Mouse (Mus musculus) left cerebral cortex, postnatal 14 days (tissue): ENCODE data around the gene Sertad3. TPM values are rescaled to one million over a fixed set of nuclear protein-coding genes. Genes with fewer than 3 reads are reported as not detected.
A peak's percentile ranks its signal among the peaks of the same experiment; 100 is the strongest.

ENCODE experiments used
- DNase-seq, 2 experiments: peaks; one replicate each; pipeline ENCODE4 v3.0.0; 2021 to 2022; ENCODE audit warnings: low spot score in 2 of 2, mixed read lengths in 1 of 2
- intact Hi-C: fragments of 180-260 bp; cut with DNase I; formaldehyde crosslinking; loops from one replicate; pipeline ENCODE4 v1.15.1; 2025
- total RNA-seq, 2 experiments: library from RNA; stranded (reverse); gene quantifications; 2 replicates each; pipeline ENCODE4 v1.2.3; 2021

The Sertad3 gene
- total RNA-seq, 2 experiments from 2014 or later = 3.0 to 3.1 TPM

DNA sequence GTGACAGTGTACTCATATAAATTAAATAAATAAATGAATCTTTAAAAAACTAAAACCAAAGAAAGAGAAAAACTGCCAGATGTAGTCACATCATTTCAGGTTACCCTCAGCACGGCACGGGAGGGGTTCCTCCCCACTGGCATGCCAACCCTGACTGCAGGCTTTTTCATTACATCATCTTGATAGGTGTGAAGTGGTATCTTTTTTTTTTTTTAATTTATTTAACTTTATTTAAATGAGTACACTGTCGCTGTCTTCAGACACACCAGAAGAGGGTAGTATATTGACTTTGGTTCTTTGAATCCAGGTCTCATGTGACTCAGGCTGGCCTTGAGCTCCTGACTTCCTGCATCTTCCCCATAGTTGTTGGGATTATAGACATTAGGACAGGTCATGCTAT is 18.3 kb upstream of the Sertad3 start:
- intact Hi-C loops = no loop called here
- DNase-seq = no peak

DNA sequence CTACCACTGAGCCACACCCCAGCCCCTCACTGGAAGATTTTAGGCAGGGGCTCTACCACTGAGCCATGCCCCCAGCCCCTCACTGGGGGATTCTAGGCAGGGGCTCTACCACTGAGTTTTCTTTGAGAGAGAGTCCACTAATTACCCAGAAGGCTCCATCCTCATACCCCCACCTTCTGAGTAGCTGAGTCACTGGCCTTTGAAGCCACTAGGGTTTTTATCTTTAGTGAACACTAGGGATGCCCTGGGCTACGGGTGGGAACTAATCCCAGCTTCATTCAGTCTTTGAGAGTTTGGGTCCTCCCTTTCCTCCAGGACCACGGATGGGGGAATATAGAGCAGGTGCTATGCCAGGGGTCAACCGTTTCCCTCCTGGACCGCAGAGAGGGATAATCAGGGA is 15.0 kb upstream of the Sertad3 start:
- intact Hi-C loops = no loop called here
- no peak for DNase-seq

DNA sequence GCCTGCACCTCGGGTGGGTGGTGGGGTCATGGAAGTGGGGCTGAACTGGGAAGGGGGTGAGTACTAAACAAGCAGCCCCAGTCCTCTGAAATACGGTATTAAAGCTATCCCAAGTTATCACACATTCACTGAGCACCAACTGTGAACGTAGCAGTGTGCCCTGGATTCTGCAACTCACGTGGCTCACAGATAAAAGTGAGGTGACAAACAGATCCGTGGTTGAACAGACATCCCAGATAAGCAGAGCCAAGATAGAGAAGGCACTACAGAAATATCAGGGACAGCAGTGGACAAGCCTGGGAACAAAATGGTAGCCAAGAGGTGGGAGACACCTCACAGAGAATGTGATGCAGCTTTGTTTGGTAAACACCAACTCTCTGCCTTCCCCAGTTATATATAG is 13.9 kb upstream of the Sertad3 start:
- intact Hi-C loops = no loop called here
- no peak for DNase-seq

DNA sequence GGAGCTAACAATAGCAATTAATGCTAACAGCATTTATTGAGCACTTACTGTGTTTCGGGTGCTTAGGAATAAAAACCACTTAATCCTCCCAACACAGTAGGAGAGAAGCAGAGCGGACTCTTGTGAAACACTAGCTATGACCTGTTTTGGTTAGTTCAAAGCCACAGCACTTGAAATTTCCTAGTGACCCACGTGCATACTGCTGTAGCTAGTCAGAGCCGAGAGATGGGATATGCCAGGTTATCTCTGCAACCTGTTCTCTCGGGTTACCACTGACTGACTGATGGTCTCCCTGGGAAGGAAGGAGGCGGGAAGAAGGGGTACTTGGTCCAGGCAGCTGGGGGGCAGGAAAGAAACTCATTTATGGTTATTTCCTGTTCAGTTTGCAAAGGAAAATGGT is 13.1 kb upstream of the Sertad3 start:
- intact Hi-C loops = no loop called here
- no peak for DNase-seq

DNA sequence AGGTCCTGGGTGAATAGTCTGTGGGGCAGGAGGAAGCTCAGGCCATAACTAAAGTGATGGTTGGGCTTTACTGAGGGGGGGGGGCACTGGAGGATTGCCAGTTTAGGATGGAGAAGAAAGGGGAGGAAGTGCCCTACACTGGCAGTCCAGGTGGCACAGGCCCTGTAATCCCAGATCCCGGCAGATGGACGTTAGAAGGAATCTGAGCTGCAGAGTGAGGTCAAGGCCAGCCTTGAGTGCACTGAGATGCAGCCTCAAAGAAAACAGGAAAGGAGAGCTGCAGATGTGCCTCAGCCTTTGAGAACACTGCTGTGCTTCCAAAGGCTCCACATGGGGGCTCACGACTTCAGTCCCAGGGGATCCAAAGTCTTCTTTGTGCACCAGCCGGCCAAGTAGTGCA is 5.9 kb upstream of the Sertad3 start:
- DNase-seq = no peak
- intact Hi-C loops = no loop called here

DNA sequence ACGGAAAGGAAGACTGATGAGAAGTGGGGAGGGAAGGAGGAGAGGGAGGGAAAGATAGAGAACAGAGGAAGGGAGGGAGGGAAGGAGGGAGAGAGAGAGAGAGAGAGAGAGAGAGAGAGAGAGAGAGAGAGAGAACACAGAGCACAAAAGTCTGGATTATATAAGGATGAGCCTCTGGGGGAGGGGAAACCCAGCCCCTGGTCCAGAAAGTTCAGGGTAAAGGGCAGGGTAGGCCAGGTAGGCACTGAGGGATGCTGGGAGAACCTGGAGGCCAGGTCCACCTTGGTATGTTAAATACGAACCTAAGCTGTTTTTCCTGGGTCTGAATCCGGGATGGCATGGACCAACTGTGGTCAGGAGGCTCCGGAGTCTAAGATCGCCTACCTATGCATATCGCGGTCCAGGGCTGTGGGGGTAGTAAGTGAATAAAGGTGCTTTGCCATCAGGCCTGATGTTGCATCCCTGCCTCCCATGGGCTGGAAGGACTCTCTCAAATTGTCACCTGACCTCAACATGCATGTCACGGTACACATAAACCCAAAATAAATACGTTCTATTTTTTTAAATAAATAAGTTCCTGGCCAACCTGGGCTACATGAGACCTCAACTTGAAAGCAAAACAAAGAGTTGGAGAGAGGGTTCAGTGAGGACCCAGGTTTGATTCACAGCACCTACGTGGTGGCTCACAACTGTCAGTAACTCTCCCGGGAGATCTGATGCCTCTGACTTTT is 2.0 kb upstream of the Sertad3 start:
- DNase-seq = no peak
- intact Hi-C loops = loop anchor here (2.0 kb wide), 1 partner anchor 23 kb away; no protein-coding TSS in a partner anchor

DNA sequence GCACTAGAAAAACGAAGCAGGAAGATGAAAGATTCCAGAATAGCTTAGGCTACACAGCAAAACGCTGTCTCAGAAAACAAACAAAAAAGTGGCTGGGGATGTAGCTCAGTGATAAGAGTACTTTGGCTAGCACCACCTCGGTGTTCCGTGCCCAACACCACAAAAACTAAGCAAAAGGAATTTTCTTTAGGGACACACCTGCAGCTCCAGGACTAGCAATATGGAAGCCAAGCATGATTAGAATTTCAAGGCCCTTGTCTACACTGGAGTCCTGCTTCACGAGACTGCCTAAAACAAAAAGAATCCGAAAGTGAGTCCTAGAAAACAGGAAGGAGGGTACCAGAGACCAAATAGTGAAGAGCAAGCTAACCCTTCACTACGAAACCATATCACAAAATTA is 972 bp upstream of the Sertad3 start:
- intact Hi-C loops = loop anchor here (2.0 kb wide), 1 partner anchor 24 kb away; no protein-coding TSS in a partner anchor
- no peak for DNase-seq

DNA sequence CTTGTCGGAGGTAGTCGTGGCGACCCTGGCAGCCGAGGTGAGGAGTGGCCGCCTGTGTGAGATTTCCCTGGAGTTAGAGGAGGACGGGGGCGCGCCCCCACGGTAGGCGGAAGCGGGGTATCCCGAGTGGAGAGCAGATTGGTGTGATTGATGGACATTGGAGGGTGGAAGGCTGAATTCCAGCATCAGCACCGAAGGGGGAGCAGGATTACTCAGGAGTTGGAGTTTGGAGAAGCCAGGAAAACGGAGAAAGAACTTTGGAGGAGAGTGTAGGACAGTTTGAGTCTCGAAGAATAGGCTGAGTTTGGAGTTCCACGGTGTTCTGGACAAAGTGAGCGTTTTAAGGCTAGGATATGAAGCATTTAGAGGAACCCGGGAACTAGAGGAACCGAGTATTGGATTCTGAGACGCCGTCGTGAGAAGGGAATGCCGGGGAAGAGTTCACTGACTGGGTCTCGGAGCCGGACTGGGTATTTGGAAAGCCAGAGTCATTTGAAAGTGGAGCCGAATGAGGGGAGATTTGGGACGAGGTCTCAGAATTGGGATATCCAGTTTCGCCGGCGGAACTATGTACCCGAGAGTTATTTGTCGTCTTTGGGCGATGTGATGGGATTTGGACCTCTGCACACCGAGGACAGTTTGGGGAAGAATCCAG is 394 bp downstream of the Sertad3 start:
- peak in 1 of 2 experiments; percentile 8 for DNase-seq
- intact Hi-C loops = loop anchor here (2.0 kb wide), 1 partner anchor 25 kb away; no protein-coding TSS in a partner anchor

DNA sequence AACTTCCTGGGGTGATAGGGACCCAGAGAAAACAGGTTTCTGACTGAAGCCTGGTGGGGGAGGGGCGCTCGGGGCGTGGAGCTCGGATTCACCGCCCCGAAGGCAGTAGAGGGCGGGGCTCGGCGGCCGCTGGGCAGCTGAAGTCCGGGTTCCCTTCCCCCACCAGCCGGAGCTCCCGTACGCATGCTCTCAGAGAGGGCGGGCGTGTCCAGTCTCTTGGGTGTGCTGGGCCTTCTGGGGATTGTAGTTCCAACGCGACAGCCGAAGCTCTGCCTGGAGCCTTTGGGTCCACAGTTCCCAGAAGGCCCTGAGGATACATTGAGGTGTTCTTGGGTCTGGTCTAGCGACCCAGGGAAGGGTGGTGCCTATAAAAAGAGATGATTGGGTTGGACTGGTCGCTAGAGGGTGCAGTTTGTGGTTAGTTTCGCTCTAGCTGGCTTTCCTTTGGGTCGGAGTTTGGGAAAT is 954 bp downstream of the Sertad3 start:
- DNase-seq = peak; percentile 96 to 97
- intact Hi-C loops = no loop called here

DNA sequence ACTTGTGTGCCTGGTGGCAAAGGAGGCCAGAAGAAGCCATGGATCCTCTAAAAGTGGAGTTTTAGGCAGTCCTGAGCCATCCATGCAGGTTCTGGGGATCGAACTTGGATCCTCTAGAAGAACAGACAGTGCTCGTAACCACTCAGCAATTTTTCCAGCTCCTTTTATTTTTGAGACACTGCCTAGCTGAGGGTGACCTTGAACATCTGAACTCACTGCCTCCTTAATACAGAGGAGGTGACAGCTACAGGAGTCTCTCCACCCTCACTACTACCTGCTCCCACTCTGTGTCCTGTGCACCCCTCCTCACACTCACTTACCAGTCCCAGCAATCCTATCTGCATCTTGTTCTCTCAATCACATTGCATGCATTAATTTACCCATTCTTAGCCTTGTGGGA is 2.0 kb downstream of the Sertad3 start:
- intact Hi-C loops = no loop called here
- no peak for DNase-seq

DNA sequence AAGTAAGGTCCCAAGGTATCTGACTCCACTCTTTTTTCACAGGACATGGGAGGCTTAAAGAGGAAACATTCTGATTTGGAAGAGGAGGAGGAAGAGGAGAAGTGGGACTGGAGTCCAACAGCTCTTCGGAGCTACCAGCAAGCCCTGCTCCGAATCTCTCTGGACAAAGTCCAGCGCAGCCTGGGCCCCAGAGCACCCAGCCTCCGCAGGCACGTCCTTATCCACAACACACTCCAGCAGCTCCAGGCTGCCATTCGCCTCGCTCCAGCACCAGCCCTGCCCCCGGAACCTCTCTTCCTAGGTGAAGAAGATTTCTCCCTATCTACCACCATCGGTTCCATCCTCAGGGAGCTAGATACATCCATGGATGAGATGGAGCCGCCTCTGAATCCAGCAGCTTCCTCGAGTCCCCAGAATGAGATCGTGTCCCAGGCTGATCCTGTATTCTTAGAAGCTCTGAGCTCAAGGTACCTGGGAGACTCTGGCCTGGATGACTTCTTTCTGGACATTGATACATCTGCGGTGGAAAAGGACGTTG is 2.6 kb downstream of the Sertad3 start:
- DNase-seq = no peak
- intact Hi-C loops = no loop called here

DNA sequence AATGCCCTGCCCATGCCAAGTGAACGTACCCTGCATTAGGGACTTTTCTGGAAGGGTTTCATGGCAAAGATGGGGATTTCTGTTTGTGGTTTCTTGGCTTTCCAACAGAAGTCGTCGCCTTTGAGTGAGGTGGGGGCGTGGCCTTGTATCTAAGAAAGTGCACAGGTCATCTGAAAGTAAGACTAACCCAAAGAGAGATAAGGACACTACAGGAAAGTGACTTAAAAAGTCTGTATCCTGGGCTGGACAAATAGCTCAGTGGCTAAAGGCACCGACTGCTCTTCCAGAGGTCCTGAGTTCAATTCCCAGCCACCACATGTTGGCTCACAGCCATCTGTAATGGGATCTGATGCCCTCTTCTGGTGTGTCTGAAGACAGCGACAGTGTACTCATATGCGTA is 5.0 kb downstream of the Sertad3 start:
- intact Hi-C loops = no loop called here
- no peak for DNase-seq

DNA sequence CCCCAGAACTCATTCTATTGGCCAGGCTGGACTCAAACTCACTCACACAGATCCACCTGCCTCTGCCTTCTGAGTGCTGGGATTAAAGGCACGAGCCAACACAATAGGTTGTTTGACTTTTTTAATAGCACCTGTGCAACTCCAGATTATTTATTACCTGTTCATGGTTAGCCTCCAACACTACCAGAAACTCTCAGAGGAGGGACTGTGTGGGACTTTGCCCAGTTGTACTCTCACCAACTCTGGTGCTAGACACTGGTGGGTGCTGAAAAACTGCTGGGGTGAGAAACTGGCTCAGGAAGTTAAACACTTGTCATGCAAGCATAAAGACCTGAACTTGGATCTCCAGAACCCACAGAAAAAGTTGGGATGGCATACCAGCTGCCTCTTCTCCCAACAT is 6.2 kb downstream of the Sertad3 start:
- DNase-seq = no peak
- intact Hi-C loops = no loop called here

DNA sequence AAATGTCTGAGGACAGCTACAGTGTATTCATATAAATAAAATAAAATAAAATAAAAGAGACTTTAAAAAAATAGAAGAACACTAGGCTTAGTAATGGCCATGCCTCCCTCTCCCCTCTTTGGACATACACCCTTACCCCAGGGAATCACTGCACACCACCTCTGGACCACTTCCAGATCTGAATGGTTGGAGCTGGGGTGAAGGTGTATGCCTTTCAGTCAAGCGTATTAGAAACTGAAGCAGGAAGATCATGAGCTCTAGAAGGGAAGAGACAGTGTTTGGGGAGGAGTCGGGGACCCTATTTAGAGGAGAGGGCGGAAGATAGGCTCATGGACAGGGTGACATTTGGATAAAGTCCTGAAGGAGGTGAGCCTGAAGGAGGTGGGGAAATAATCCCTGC is 6.9 kb downstream of the Sertad3 start:
- intact Hi-C loops = no loop called here
- DNase-seq = no peak

DNA sequence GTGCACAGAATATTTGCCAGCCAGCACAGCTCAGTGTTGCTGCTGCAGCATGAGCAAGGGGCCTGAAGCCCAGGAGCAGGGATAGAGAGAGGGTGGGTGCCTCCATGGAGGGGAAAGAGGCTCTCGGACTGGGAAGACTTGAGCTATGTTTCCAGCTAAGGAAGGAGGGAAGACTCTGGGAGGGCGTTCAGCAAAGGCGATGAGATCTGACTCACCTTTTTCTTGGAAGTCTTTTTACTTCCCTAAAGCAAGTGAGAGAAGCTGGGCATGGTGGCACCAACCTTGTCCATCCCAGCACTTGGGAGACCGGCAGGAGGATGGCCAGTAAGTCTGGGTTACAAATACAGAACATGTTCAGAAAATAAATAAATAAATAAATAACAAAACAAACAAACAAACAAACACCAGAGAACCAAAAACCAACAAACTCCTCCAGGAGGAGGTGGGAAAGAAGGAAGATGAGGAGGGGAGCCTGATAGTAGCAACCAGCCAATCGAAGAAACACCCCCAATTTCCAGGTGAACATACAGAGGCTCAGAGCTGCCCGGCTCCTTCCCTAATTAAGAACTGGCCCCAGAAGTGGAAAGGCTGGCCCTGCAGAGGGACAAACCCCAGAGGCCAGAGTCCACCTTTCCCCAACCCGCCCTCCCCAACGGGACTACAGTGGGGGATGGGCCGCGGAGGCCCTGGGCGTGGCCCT is 7.5 kb downstream of the Sertad3 start:
- intact Hi-C loops = no loop called here
- no peak for DNase-seq

DNA sequence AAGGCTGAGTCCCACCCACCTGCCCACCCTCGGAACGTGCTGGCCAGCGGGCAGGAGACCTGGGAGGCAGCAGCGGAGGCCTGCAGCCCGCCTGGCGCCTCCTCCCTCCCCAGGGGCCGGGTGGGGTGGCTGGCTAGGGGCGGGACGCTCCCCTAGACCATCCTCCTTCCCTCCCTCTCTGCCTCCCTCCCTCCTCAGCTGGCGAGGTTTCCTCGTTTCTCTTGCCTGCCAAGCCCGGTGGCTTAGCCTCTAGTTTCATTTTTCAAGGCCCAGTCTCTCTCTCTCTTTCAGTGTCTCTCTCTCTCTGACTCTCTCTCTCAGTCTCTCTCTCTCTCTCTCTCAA is 8.0 kb downstream of the Sertad3 start:
- DNase-seq = peak; percentile 51 to 54
- intact Hi-C loops = no loop called here

DNA sequence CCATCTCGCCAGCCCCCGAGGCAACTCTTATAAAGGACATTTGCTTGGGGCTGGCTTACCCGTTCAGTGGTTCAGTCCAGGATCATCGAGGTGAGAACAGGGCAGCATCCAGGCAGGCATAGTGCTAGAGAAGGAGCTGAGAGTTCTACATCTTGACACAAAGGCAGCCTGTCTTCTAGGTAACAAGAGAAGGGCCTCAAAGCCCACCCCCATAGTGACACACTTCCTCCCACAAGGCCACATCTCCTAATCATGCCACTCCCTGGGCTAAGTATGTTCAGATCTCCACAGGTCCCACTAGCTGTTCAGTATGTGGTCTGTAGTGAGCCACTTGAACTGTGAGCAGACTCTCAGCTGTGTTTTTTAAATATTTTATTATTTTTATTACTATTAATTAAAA is 10.3 kb downstream of the Sertad3 start:
- intact Hi-C loops = no loop called here
- DNase-seq = no peak

DNA sequence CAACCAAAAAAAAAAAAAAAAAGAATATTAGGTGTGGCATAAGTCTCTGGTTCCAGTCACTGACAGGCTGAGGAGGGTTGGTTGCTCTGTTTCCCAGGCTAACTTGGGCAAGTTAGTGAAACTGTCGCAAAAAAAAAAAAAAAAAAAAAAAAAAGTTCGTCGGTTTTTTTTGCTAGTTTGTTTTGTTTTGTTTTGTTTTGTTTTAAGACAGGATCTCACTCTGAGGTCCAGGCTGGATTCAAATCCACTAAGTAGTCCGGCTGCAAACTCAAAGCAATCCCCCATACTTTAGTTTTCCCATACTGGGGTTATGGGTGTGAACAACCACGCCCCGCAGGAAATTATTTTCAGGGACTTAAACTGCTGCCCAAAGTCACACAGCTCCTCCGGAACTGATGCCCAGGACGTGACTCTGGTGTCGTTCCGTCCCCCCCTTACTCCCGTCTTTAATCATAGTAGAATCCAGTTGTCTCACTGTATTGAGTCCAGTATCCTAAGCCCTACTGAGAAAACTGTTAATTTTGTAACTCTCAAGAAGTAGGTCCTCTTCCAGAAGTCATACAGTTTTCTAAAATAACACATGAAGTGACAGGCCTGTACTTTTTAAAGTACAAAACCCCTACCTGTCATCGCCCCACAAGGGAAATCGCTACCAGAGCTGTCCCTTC is 12.7 kb downstream of the Sertad3 start:
- no peak for DNase-seq
- intact Hi-C loops = no loop called here

DNA sequence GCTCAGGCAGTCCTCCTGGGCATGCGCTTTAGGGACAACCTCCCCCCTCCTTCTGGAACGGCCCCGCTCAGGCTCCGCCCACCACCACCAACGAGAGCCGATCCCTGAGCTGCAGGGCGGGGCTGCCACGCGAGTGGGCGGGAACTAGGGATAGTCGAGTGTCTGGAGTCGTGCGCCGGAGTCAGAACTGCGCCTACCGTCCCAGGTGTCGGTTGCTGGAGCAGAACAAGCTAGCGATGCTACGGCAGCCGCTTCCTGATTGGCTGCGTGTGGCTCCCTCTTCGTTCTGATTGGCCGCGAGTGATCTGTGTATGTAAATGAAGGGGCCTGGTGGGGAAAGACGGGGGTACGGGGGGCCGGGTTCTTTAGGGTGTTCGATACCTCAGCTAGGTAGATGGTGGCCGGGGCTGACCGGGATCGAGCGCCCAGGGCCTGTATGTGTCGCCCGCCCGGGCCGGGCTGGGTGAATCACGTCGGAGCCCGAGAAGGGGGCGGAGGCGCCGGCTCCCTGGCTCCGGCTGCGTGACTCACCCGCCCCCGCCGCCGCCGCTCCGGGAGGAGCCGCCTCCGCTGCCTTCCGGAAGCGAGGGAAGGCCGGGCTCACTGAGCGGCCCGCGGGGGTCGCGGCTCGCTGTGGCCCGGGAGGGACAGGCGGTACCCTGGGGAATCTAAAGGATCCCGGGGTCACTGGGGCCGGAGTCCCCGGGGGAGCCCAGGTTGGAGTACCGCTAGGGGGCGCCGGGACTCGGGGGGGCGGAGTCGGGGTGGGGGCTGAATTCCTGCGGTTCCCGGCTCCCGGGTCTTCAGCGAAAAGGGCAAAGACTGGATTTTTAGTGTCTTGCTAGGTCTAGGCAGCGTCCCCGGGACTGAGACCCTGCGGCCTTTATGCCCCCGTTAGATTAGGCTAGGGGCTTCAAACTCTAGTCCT is 13.5 kb downstream of the Sertad3 start, which contains the start of gene Sertad1:
Sertad1 (plus strand) TSS at position 141 of the 928 bp plus-strand sequence.
- intact Hi-C loops = no loop called here
- DNase-seq = peak; percentile 99 to 100
